Mouse (Mus musculus) bone marrow, adult 2 months (tissue): ENCODE results near the gene Vmac.

Experiments
- CTCF ChIP-seq: fragments of 200-500 bp; IDR thresholded peaks from 2 replicates; pipeline ENCODE4 v1.5.1; 2011; ENCODE audit warnings: low read length, control low read depth; ENCODE audit not compliant: control insufficient read depth, insufficient read depth
- POLR2A ChIP-seq: fragments of 200-500 bp; IDR thresholded peaks from 2 replicates; pipeline ENCODE4 v1.6.1; 2011; ENCODE audit warnings: low read depth, mild to moderate bottlenecking, control low read depth, low read length, borderline replicate concordance; ENCODE audit not compliant: control insufficient read depth

DNA sequence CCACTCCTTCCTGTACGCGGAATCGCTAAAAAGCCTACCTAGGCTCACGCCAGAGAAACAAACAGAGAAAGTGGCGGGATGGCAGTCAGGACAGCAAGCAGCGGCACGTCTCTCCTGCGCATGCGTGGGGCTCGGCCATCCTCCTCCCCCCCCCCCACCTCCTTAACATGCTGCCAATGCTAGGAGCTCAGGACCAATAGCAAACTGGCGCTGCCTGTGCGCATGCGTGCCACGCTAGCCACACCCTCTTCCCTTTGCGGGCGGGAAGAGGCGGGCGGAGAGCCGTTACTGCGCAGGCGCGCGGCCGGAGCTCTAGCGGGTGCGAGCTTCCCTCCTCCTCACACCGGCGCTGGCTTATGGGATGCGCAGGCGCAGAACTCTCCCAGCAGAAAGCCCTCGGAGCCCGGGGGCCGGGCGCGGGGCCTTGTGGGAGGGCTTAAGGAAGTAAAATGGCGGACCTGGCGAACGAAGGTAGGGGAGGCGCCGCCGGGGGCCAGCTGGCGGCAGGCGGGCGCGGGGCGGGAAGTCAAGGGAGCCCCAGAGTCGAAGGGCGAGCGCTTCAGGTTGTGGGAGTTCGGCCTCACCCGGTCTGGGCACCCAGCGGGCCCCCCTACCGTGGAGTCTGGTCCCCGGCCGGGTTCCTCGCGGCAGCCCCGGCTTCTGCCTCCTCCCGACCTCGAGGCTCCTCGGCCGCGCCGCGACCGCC lies 44.7 kb downstream of the Vmac start, which contains the start of gene Ranbp3:
- TF ChIP-seq POLR2A (peak; percentile 71), CTCF (0 out of 2 replicates have a peak, but pooled peaks have one; percentile 15)
